Mouse (Mus musculus): Measurements from ENCODE around the gene Hoxc13. TPM values are rescaled to one million over a fixed set of nuclear protein-coding genes. Genes with fewer than 3 reads are reported as not detected.

Gene Hoxc13
- total RNA-seq, 2 experiments from 2014 or later: not detected

Other genes with a start within 250 kb of the Hoxc13 start
- gene Atp5g2, start 248.8 kb upstream of the Hoxc13 start, total RNA-seq (2014; fragmentation: Nextera tagmentation): 69.8 and 122 TPM in 2 replicates
- gene Atp5g2, start 248.8 kb upstream of the Hoxc13 start, total RNA-seq (2017): 83.4 and 95.4 TPM in 2 replicates
- 10.8 and 19.3 TPM in 2 replicates for gene Calcoco1, start 198.9 kb upstream of the Hoxc13 start, total RNA-seq (2014; fragmentation: Nextera tagmentation)
- gene Calcoco1, start 198.9 kb upstream of the Hoxc13 start, total RNA-seq (2017): 5.1 and 12.2 TPM in 2 replicates
- not detected in 2 replicates for gene Hoxc12, start 15.7 kb downstream of the Hoxc13 start, total RNA-seq (2014; fragmentation: Nextera tagmentation)
- gene Hoxc12, start 15.7 kb downstream of the Hoxc13 start, total RNA-seq (2017): not detected in 2 replicates
- not detected in 2 replicates for gene Hoxc11, start 33.3 kb downstream of the Hoxc13 start, total RNA-seq (2014; fragmentation: Nextera tagmentation)
- not detected in 2 replicates for gene Hoxc11, start 33.3 kb downstream of the Hoxc13 start, total RNA-seq (2017)
- gene Hoxc10, start 45.7 kb downstream of the Hoxc13 start, total RNA-seq (2014; fragmentation: Nextera tagmentation): not detected in 2 replicates
- gene Hoxc10, start 45.7 kb downstream of the Hoxc13 start, total RNA-seq (2017): not detected in 2 replicates
- not detected in 2 replicates for gene Hoxc5, start 46.3 kb downstream of the Hoxc13 start, total RNA-seq (2014; fragmentation: Nextera tagmentation)
- not detected in 2 replicates for gene Hoxc5, start 46.3 kb downstream of the Hoxc13 start, total RNA-seq (2017)
- not detected in 2 replicates for gene Hoxc9, start 55.3 kb downstream of the Hoxc13 start, total RNA-seq (2014; fragmentation: Nextera tagmentation)
- not detected in 2 replicates for gene Hoxc9, start 55.3 kb downstream of the Hoxc13 start, total RNA-seq (2017)
- gene Hoxc8, start 69.5 kb downstream of the Hoxc13 start, total RNA-seq (2014; fragmentation: Nextera tagmentation): not detected in 2 replicates
- not detected in 2 replicates for gene Hoxc8, start 69.5 kb downstream of the Hoxc13 start, total RNA-seq (2017)
- not detected in 2 replicates for gene Hoxc6, start 77.2 kb downstream of the Hoxc13 start, total RNA-seq (2014; fragmentation: Nextera tagmentation)
- gene Hoxc6, start 77.2 kb downstream of the Hoxc13 start, total RNA-seq (2017): not detected in 2 replicates
- not detected in 2 replicates for gene Hoxc4, start 97.8 kb downstream of the Hoxc13 start, total RNA-seq (2014; fragmentation: Nextera tagmentation)
- gene Hoxc4, start 97.8 kb downstream of the Hoxc13 start, total RNA-seq (2017): not detected in 2 replicates
- gene Smug1, start 246.0 kb downstream of the Hoxc13 start, total RNA-seq (2014; fragmentation: Nextera tagmentation): 3.3 and 4.7 TPM in 2 replicates
- gene Smug1, start 246.0 kb downstream of the Hoxc13 start, total RNA-seq (2017): 1.8 and 4.0 TPM in 2 replicates

Data from granulocyte monocyte progenitor cell, adult 5-6 weeks (primary cell).